In the genomic region with DNA sequence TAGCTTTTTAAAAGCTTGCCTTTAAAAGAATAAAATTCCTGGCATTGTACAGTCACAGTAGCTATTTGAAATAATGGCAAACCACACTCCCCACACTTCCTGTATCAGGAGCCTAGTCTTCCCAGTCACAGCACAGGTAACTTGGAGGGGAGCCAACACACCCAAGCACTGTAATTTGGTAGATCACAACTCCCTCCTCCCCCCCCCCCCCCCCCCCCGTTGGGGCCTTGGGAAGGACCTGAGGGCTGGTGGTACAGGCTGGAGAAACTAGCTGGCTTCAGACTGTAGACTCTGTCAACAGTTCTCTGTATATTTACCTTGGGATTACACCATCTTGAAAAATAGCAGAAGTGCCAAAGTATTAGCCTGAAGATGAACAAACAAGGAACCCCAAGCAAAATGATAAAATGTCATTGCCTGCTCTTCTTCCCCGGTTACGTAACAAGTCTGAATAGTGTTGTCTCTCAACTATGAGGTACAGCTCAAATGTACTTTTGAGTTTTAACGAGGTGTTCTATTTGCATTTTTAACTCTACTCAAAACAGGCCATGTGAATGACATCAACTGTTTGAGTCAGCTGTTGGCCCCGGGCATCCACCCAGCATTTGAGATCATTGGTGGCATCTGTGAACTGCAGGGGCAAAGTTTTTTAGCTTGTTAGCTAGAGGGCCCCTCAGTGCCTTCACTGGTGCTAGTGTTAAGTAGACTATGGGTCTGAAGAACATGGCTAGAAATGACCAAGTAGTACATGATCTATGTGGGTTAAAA, we compare ENCODE assay signal across 21 mouse cellular contexts. TPM values are rescaled to one million over a fixed set of nuclear protein-coding genes. Genes with fewer than 3 reads are reported as not detected.
DNase-seq lines count a peak whose midpoint lies in the region; ATAC-seq and TF ChIP-seq lines count a peak whose summit lies in the region.
"Had no signal": no experiment of that assay in that cellular context is flagged by ENCODE, and none has a peak within 500 bp of the region (broad histone marks: within the 10 kb centered on the region; RNA-seq: fewer than 3 reads in every experiment).

No protein-coding gene starts in this region.

- no peak for TF ChIP-seq POLR2A in liver, adult 2 months (IDR thresholded peaks at IDR 0.05; ENCODE audit: extremely low read depth, insufficient read depth, low read length)

- H3K79me2 ChIP-seq in liver, adult 2 months (ENCODE audit: control insufficient read depth, insufficient read depth, low read length): no peaks in the 10 kb centered on the region

- no peak overlapping the region for H3K9ac ChIP-seq in embryonic facial prominence, embryonic 14.5 days (ENCODE audit: low read depth, low read length)
- no peak overlapping the region for H3K9ac ChIP-seq in liver, adult 2 months (ENCODE audit: low read depth, low read length)
- no peak overlapping the region for H3K9ac ChIP-seq in forebrain, embryonic 13.5 days
- H3K9ac ChIP-seq: heart, embryonic 12.5 days; hindbrain, embryonic 12.5 days; limb, embryonic 15.5 days; midbrain, embryonic 13.5 days; neural tube, embryonic 12.5 days had no signal

- no peaks in the 10 kb centered on the region for H3K27me3 ChIP-seq in embryonic facial prominence, embryonic 14.5 days (replicated peaks; ENCODE audit: control insufficient read depth, insufficient read depth, low read length)
- H3K27me3 ChIP-seq in embryonic facial prominence, embryonic 10.5 days (replicated peaks; ENCODE audit: low read depth, poor library complexity, severe bottlenecking): no peaks in the 10 kb centered on the region
- no peaks in the 10 kb centered on the region for H3K27me3 ChIP-seq in liver, adult 2 months (ENCODE audit: control insufficient read depth, insufficient read depth, low read length)
- H3K27me3 ChIP-seq in forebrain, embryonic 13.5 days: no peaks in the 10 kb centered on the region
- H3K27me3 ChIP-seq: heart, embryonic 12.5 days; hindbrain, embryonic 12.5 days; limb, embryonic 15.5 days; midbrain, embryonic 13.5 days; neural tube, embryonic 12.5 days had no signal

- WGBS in embryonic facial prominence, embryonic 14.5 days: 86% methylated on average over 4 of the region's 5 CpGs
- 85% methylated on average over 5 of the region's 5 CpGs for WGBS in embryonic facial prominence, embryonic 10.5 days
- 14% methylated on average over 5 of the region's 5 CpGs for WGBS in liver, adult 2 months
- 72% methylated on average over 4 of the region's 5 CpGs for WGBS in forebrain, embryonic 13.5 days

- no peaks in the 10 kb centered on the region for H3K9me3 ChIP-seq in embryonic facial prominence, embryonic 14.5 days (ENCODE audit: control insufficient read depth, low read length)
- H3K9me3 ChIP-seq in embryonic facial prominence, embryonic 10.5 days: no peaks in the 10 kb centered on the region
- H3K9me3 ChIP-seq in forebrain, embryonic 13.5 days (replicated peaks): no peaks in the 10 kb centered on the region
- H3K9me3 ChIP-seq: G1E; heart, embryonic 12.5 days; hindbrain, embryonic 12.5 days; limb, embryonic 15.5 days; midbrain, embryonic 13.5 days; neural tube, embryonic 12.5 days had no signal

- no peak for TF ChIP-seq CTCF in liver, adult 2 months (IDR thresholded peaks at IDR 0.05; ENCODE audit: low read depth, low read length)

- peak; percentile 63 for DNase-seq in embryonic facial prominence, embryonic 14.5 days (ENCODE audit: low spot score)
- DNase-seq in embryonic facial prominence, embryonic 10.5 days (ENCODE audit: low spot score): no peak
- peak; percentile 97 for DNase-seq in liver, adult 2 months (ENCODE audit: extremely low read depth, low read depth, low spot score)
- no peak for DNase-seq in liver
- peak; percentile 21 for DNase-seq in retina, postnatal 1 day
- no peak for DNase-seq in retina, embryonic 14.5 days (ENCODE audit: low spot score)
- DNase-seq: cerebellum, adult 2 months; cerebellum, postnatal 36 days; gastrocnemius, postnatal 25 days; heart, postnatal 14 days; kidney, adult 18-20 months; right cerebral cortex, postnatal 14 days; thymus, postnatal 14 days had no signal

- H3K27ac ChIP-seq in embryonic facial prominence, embryonic 14.5 days (replicated peaks; ENCODE audit: low read depth, low read length): no peak overlapping the region
- no peak overlapping the region for H3K27ac ChIP-seq in embryonic facial prominence, embryonic 10.5 days (replicated peaks)
- peak overlapping the region; percentile 40 for H3K27ac ChIP-seq in liver, adult 2 months (replicated peaks; ENCODE audit: insufficient read depth, low read depth, low read length)
- H3K27ac ChIP-seq in forebrain, embryonic 13.5 days: no peak overlapping the region
- H3K27ac ChIP-seq: hindbrain, embryonic 12.5 days; kidney, postnatal 0 days; limb, embryonic 15.5 days; midbrain, embryonic 13.5 days; neural tube, embryonic 12.5 days had no signal

- H3K4me1 ChIP-seq in embryonic facial prominence, embryonic 14.5 days (ENCODE audit: control insufficient read depth, insufficient read depth, low read length): no peaks in the 10 kb centered on the region
- H3K4me1 ChIP-seq in embryonic facial prominence, embryonic 10.5 days: no peaks in the 10 kb centered on the region
- H3K4me1 ChIP-seq in liver, adult 2 months (ENCODE audit: control insufficient read depth, insufficient read depth, low read length): peaks cover 7% of the 10 kb centered on the region
- no peaks in the 10 kb centered on the region for H3K4me1 ChIP-seq in forebrain, embryonic 13.5 days
- H3K4me1 ChIP-seq: hindbrain, embryonic 12.5 days; limb, embryonic 15.5 days; midbrain, embryonic 13.5 days; neural tube, embryonic 12.5 days had no signal

- no peaks in the 10 kb centered on the region for H3K36me3 ChIP-seq in embryonic facial prominence, embryonic 14.5 days (ENCODE audit: control insufficient read depth, insufficient read depth, low read length)
- H3K36me3 ChIP-seq in embryonic facial prominence, embryonic 10.5 days (replicated peaks): no peaks in the 10 kb centered on the region
- H3K36me3 ChIP-seq in liver, adult 2 months (ENCODE audit: control insufficient read depth, insufficient read depth, low read length): no peaks in the 10 kb centered on the region
- H3K36me3 ChIP-seq in forebrain, embryonic 13.5 days (ENCODE audit: poor library complexity, severe bottlenecking): no peaks in the 10 kb centered on the region
- H3K36me3 ChIP-seq: G1E; heart, embryonic 12.5 days; hindbrain, embryonic 12.5 days; midbrain, embryonic 13.5 days had no signal

- no peak overlapping the region for H3K4me2 ChIP-seq in embryonic facial prominence, embryonic 14.5 days (ENCODE audit: low read depth, low read length)
- no peak overlapping the region for H3K4me2 ChIP-seq in forebrain, embryonic 13.5 days
- H3K4me2 ChIP-seq: heart, embryonic 12.5 days; hindbrain, embryonic 12.5 days; limb, embryonic 15.5 days; midbrain, embryonic 13.5 days; neural tube, embryonic 12.5 days had no signal

- H3K4me3 ChIP-seq in embryonic facial prominence, embryonic 14.5 days (ENCODE audit: low read depth, low read length): no peak overlapping the region
- H3K4me3 ChIP-seq in embryonic facial prominence, embryonic 10.5 days: no peak overlapping the region
- H3K4me3 ChIP-seq in liver, adult 2 months (ENCODE audit: insufficient read depth, low read depth, low read length): no peak overlapping the region
- H3K4me3 ChIP-seq in forebrain, embryonic 13.5 days: no peak overlapping the region
- H3K4me3 ChIP-seq: heart, embryonic 12.5 days; hindbrain, embryonic 12.5 days; limb, embryonic 15.5 days; midbrain, embryonic 13.5 days; neural tube, embryonic 12.5 days had no signal

- ATAC-seq in embryonic facial prominence, embryonic 14.5 days (ENCODE audit: low read depth): peak; percentile 68
- ATAC-seq in forebrain, embryonic 13.5 days: no peak
- ATAC-seq: midbrain, embryonic 13.5 days had no signal

RNA-seq across cellular contexts. Expression of a gene that starts 33.7 kb away (rescaled TPM):
- polyA plus RNA-seq in embryonic facial prominence, embryonic 14.5 days (2014; fragmentation: Nextera tagmentation; extraction: Ambion mirVana): 8.9 and 10.8 TPM in 2 replicates
- polyA plus RNA-seq in embryonic facial prominence, embryonic 10.5 days (2016; fragmentation: Nextera tagmentation; extraction: Ambion mirVana): 2.3 and 2.7 TPM in 2 replicates
- 8.6 and 8.9 TPM in 2 replicates for total RNA-seq in liver, adult 2 months (2014; rRNA removed)
- polyA plus RNA-seq in liver, adult 2 months (2012; rRNA removed): 1.7 and 1.9 TPM in 2 replicates
- 5.4 and 5.6 TPM in 2 replicates for polyA plus RNA-seq in forebrain, embryonic 13.5 days (2015; fragmentation: Nextera tagmentation; extraction: Ambion mirVana)
- polyA plus RNA-seq: G1E had no signal

Comparison
In these comparisons a context has a peak if more than half of its experiments do, and no peak if none do; other contexts are left out.
1. DNase-seq: peak in embryonic facial prominence, embryonic 14.5 days (single experiment), liver, adult 2 months (single experiment) and retina, postnatal 1 day (single experiment); none in embryonic facial prominence, embryonic 10.5 days (single experiment), liver (single experiment) and retina, embryonic 14.5 days (single experiment).